16 mouse cellular contexts compared by ENCODE assay signal in the genomic region with DNA sequence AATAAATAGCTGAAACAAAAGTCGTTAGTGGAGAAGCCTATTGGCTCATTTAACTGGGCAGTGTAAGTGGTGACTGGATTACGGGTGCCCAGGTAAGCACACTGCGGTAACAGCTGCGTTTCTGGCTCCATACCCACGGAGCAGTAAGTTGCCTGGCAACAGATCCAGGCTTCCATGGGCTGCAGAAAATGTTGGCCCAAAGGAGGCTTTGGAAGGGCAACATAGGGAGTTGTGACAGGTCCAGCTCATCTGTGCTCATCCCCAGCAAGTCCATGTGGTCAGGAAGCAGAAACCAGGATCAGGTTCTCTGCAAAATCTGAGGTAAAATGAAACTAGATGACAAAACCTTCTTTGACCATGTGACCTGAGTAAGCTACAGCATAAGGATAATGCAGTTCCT.
DNase-seq lines count a peak whose midpoint lies in the region.
"Had no signal": no experiment of that assay in that cellular context is flagged by ENCODE, and none has a peak within 500 bp of the region (broad histone marks: within the 10 kb centered on the region; RNA-seq: fewer than 3 reads in every experiment).

No protein-coding gene starts in this region.

- DNase-seq in cerebellum, adult 11-12 months, result peak; percentile 19
- no peak for DNase-seq in cerebellum, adult 11 months
- peak; percentile 65 for DNase-seq in brain, adult 2 months (ENCODE audit: low read depth, low spot score)
- DNase-seq in cerebellum, postnatal 10 days, result peak; percentile 63 to 69
- no peak for DNase-seq in testis, postnatal 10 days (ENCODE audit: low spot score)
- no peak for DNase-seq in kidney, adult 18-20 months
- DNase-seq: adrenal gland, adult 2 months; adrenal gland, postnatal 14 days; B cell, adult 2 months; forebrain, postnatal 0 days; gastrocnemius, adult 2 months; gastrocnemius, postnatal 14 days; heart, adult 11 months; heart, postnatal 10 days; heart, postnatal 36 days; kidney, adult 8-10 months had no signal

Comparison
In these comparisons a context has a peak if more than half of its experiments do, and no peak if none do; other contexts are left out.
1. DNase-seq: peak in cerebellum, adult 11-12 months (single experiment), brain, adult 2 months (single experiment) and cerebellum, postnatal 10 days (2 of 2); none in cerebellum, adult 11 months (single experiment), testis, postnatal 10 days (single experiment) and kidney, adult 18-20 months (single experiment).